Mouse (Mus musculus) stomach, postnatal 0 days (tissue): ENCODE results near the gene Xlr5a.

Source experiments
- CTCF ChIP-seq: IDR thresholded peaks from 2 replicates; pipeline ENCODE4 v1.5.1; 2016; ENCODE audit warnings: antibody characterized with exemption, low read depth, mild to moderate bottlenecking, moderate library complexity
- EP300 ChIP-seq: optimal IDR thresholded peaks from 2 replicates; pipeline ENCODE3; 2016; ENCODE audit warnings: antibody characterized with exemption

DNA sequence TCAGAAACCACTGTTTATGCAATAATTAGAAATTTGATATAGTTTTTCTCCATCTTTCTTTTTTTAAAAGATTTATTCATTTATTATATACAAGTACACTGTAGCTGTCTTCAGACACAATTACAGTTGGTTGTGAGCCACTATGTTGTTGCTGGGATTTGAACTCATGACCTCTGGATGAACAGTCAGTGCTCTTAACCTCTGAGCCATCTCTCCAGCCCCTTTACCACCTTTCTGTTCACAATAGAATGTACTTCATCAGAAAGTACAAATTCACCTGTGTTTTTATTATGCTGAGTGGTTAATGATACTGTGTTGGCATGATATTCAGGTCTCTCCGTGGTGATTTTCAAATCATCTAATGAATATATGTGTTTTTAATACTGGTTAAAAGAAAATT, 67.4 kb downstream of the Xlr5a start:
- TF ChIP-seq CTCF = no peak
- TF ChIP-seq EP300 = no peak
